Mouse (Mus musculus) limb, embryonic 12.5 days (tissue): ENCODE data around the gene Lancl3. TPM values are rescaled to one million over a fixed set of nuclear protein-coding genes. Genes with fewer than 3 reads are reported as not detected.

Experiments
- ATAC-seq: fragments of 200-750 bp; cut with Nextera tagmentation; 2 replicates; pipeline ENCODE4 v1.8.0; 2017; ENCODE audit warnings: low read depth, moderate TSS enrichment; ENCODE audit not compliant: insufficient number of reproducible peaks, insufficient read depth, low FRiP score, low TSS enrichment
- H3K27ac ChIP-seq: fragments of 300-500 bp; sonication (generic); 2 replicates; pipeline ENCODE4 v1.5.1; 2016; ENCODE audit warnings: mild to moderate bottlenecking, moderate library complexity
- H3K27me3 ChIP-seq: fragments of 300-500 bp; sonication (generic); 2 replicates; pipeline ENCODE4 v1.6.1; 2016; ENCODE audit warnings: mild to moderate bottlenecking, moderate library complexity
- H3K36me3 ChIP-seq: fragments of 300-500 bp; sonication (generic); 2 replicates; pipeline ENCODE4 v1.6.1; 2016; ENCODE audit warnings: mild to moderate bottlenecking, moderate library complexity
- H3K4me1 ChIP-seq: fragments of 300-500 bp; sonication (generic); replicated peaks from 2 replicates; pipeline ENCODE4 v1.6.1; 2016
- H3K4me2 ChIP-seq: fragments of 300-500 bp; sonication (generic); 2 replicates; pipeline ENCODE4 v1.6.1; 2016; ENCODE audit warnings: mild to moderate bottlenecking, moderate library complexity
- H3K4me3 ChIP-seq: fragments of 300-500 bp; sonication (generic); replicated peaks from 2 replicates; pipeline ENCODE4 v1.5.1; 2016; ENCODE audit warnings: mild to moderate bottlenecking
- H3K9ac ChIP-seq: fragments of 300-500 bp; sonication (generic); replicated peaks from 2 replicates; pipeline ENCODE4 v1.6.1; 2016; ENCODE audit warnings: mild to moderate bottlenecking, moderate library complexity
- H3K9me3 ChIP-seq: fragments of 300-500 bp; sonication (generic); 2 replicates; pipeline ENCODE4 v1.6.1; 2016; ENCODE audit warnings: mild to moderate bottlenecking, moderate library complexity
- WGBS: fragments of 180-500 bp; shearing (Covaris S2); methylation state at CpG from one replicate; pipeline ENCODE4 v1.1.7; 2016; 5-methylcytosine and 5-hydroxymethylcytosine counted together
- polyA plus RNA-seq: library from polyadenylated mRNA; unstranded; fragments of >200 nt; fragmentation: Nextera tagmentation; extraction: Ambion mirVana; gene quantifications from 2 replicates; pipeline ENCODE4 v1.2.1, GENCODE M21; 2016

The Lancl3 gene
- polyA plus RNA-seq, 1 experiment from 2014 or later, result 0.69 TPM

GRCm38 (mm10) chrX:9222412-9223221, 22.9 kb downstream of the Lancl3 start:
- ATAC-seq, result no peak
- Histone ChIP-seq H3K4me1 (no peaks in the 10 kb centered on the region), H3K27me3 (no peaks in the 10 kb centered on the region), H3K4me3 (no peak overlapping the region), H3K36me3 (no peaks in the 10 kb centered on the region), H3K27ac (no peak overlapping the region), H3K4me2 (no peak overlapping the region), H3K9ac (no peak overlapping the region), H3K9me3 (no peaks in the 10 kb centered on the region)
- WGBS, result 89% methylated on average over 3 of the region's 3 CpGs

- ATAC-seq, result no peak
- no peaks in the 10 kb centered on the region for H3K4me1 ChIP-seq
- H3K36me3 ChIP-seq, result no peaks in the 10 kb centered on the region
- H3K27me3 ChIP-seq, result no peaks in the 10 kb centered on the region
- no peaks in the 10 kb centered on the region for H3K9me3 ChIP-seq
- H3K4me2 ChIP-seq, result no peak overlapping the region
- H3K4me3 ChIP-seq, result no peak overlapping the region
- WGBS, result 84% methylated on average over 2 of the region's 2 CpGs
- H3K9ac ChIP-seq, result no peak overlapping the region
- no peak overlapping the region for H3K27ac ChIP-seq
Measured at GRCm38 (mm10) chrX:9227105-9227504, 27.4 kb downstream of the Lancl3 start.

- Histone ChIP-seq H3K4me1 (0 out of 2 replicates have a peak, but pooled peaks cover 3% of the 10 kb centered on the region), H3K27me3 (no peaks in the 10 kb centered on the region), H3K4me3 (no peak overlapping the region), H3K4me2 (no peak overlapping the region), H3K36me3 (no peaks in the 10 kb centered on the region), H3K9ac (no peak overlapping the region), H3K9me3 (no peaks in the 10 kb centered on the region), H3K27ac (no peak overlapping the region)
- 68% methylated on average over 5 of the region's 5 CpGs for WGBS
- ATAC-seq, result no peak
Measured at GRCm38 (mm10) chrX:9240737-9241591, 41.3 kb downstream of the Lancl3 start.

GRCm38 (mm10) chrX:9243381-9243864, 43.7 kb downstream of the Lancl3 start:
- Histone ChIP-seq H3K4me2 (no peak overlapping the region), H3K27ac (no peak overlapping the region), H3K27me3 (no peaks in the 10 kb centered on the region), H3K9me3 (no peaks in the 10 kb centered on the region), H3K4me3 (no peak overlapping the region), H3K4me1 (0 out of 2 replicates have a peak, but pooled peaks cover 3% of the 10 kb centered on the region), H3K9ac (no peak overlapping the region), H3K36me3 (no peaks in the 10 kb centered on the region)
- 49% methylated on average over 8 of the region's 8 CpGs for WGBS
- no peak for ATAC-seq

- Histone ChIP-seq H3K36me3 (no peaks in the 10 kb centered on the region), H3K27ac (no peak overlapping the region), H3K4me2 (no peak overlapping the region), H3K9ac (no peak overlapping the region), H3K4me1 (0 out of 2 replicates have a peak, but pooled peaks cover 3% of the 10 kb centered on the region), H3K4me3 (no peak overlapping the region), H3K27me3 (no peaks in the 10 kb centered on the region), H3K9me3 (no peaks in the 10 kb centered on the region)
- WGBS, result 81% methylated on average over 12 of the region's 12 CpGs
- no peak for ATAC-seq
Measured at GRCm38 (mm10) chrX:9244603-9245336, 45.1 kb downstream of the Lancl3 start.

GRCm38 (mm10) chrX:9248911-9249310, 49.2 kb downstream of the Lancl3 start:
- no peak overlapping the region for H3K27ac ChIP-seq
- no peak for ATAC-seq
- no peak overlapping the region for H3K4me2 ChIP-seq
- no peak overlapping the region for H3K4me3 ChIP-seq
- H3K36me3 ChIP-seq, result no peaks in the 10 kb centered on the region
- H3K9ac ChIP-seq, result no peak overlapping the region
- no peaks in the 10 kb centered on the region for H3K27me3 ChIP-seq
- H3K4me1 ChIP-seq, result no peaks in the 10 kb centered on the region
- WGBS, result 49% methylated on average over 5 of the region's 5 CpGs
- no peaks in the 10 kb centered on the region for H3K9me3 ChIP-seq

- no peak overlapping the region for H3K4me2 ChIP-seq
- H3K9me3 ChIP-seq, result no peaks in the 10 kb centered on the region
- H3K9ac ChIP-seq, result no peak overlapping the region
- WGBS, result 71% methylated on average over 10 of the region's 10 CpGs
- H3K27ac ChIP-seq, result no peak overlapping the region
- no peaks in the 10 kb centered on the region for H3K36me3 ChIP-seq
- H3K4me3 ChIP-seq, result no peak overlapping the region
- H3K4me1 ChIP-seq, result no peaks in the 10 kb centered on the region
- ATAC-seq, result no peak
- H3K27me3 ChIP-seq, result no peaks in the 10 kb centered on the region
Measured at GRCm38 (mm10) chrX:9253990-9254389, 54.3 kb downstream of the Lancl3 start.

- no peaks in the 10 kb centered on the region for H3K36me3 ChIP-seq
- no peak overlapping the region for H3K9ac ChIP-seq
- H3K27ac ChIP-seq, result no peak overlapping the region
- WGBS, result 91% methylated on average over 3 of the region's 3 CpGs
- H3K4me3 ChIP-seq, result no peak overlapping the region
- no peak overlapping the region for H3K4me2 ChIP-seq
- no peaks in the 10 kb centered on the region for H3K4me1 ChIP-seq
- H3K9me3 ChIP-seq, result no peaks in the 10 kb centered on the region
- ATAC-seq, result no peak
- H3K27me3 ChIP-seq, result no peaks in the 10 kb centered on the region
Measured at GRCm38 (mm10) chrX:9254901-9255300, 55.2 kb downstream of the Lancl3 start.

GRCm38 (mm10) chrX:9256766-9257165, 57.1 kb downstream of the Lancl3 start, which contains the start of gene Gm14862:
Gene Gm14862, minus strand, starts transcription at chrX:9256899.
- Histone ChIP-seq H3K27ac (no peak within 1 kb of the TSS), H3K4me2 (no peak within 1 kb of the TSS), H3K9ac (no peak within 1 kb of the TSS), H3K4me1 (no peaks in the 10 kb centered on the region), H3K9me3 (no peaks in the 10 kb centered on the region), H3K36me3 (no peaks in the 10 kb centered on the region), H3K4me3 (no peak within 1 kb of the TSS), H3K27me3 (no peaks in the 10 kb centered on the region)
- no peak for ATAC-seq
- 77% methylated on average over 5 of the region's 5 CpGs for WGBS

- Histone ChIP-seq H3K27me3 (no peaks in the 10 kb centered on the region), H3K9me3 (no peaks in the 10 kb centered on the region), H3K4me1 (no peaks in the 10 kb centered on the region), H3K4me3 (no peak overlapping the region), H3K4me2 (no peak overlapping the region), H3K9ac (no peak overlapping the region), H3K36me3 (no peaks in the 10 kb centered on the region), H3K27ac (no peak overlapping the region)
- 92% methylated on average over 7 of the region's 7 CpGs for WGBS
- ATAC-seq, result no peak
Measured at GRCm38 (mm10) chrX:9257831-9258230, 58.1 kb downstream of the Lancl3 start.

GRCm38 (mm10) chrX:9259267-9259666, 59.6 kb downstream of the Lancl3 start:
- Histone ChIP-seq H3K4me3 (no peak overlapping the region), H3K9ac (no peak overlapping the region), H3K9me3 (no peaks in the 10 kb centered on the region), H3K36me3 (no peaks in the 10 kb centered on the region), H3K4me1 (no peaks in the 10 kb centered on the region), H3K4me2 (no peak overlapping the region), H3K27me3 (no peaks in the 10 kb centered on the region), H3K27ac (no peak overlapping the region)
- 90% methylated on average over 1 of the region's 1 CpGs for WGBS
- ATAC-seq, result no peak
